Mouse (Mus musculus) C2C12 (cell line): ENCODE data around the gene Ccdc170.

ENCODE experiments used
- CTCF ChIP-seq: IDR thresholded peaks from one replicate; pipeline ENCODE4 v1.5.1; 2011; ENCODE audit not compliant: control insufficient read depth, insufficient read depth, insufficient read length
- MAX ChIP-seq: IDR thresholded peaks from one replicate; pipeline ENCODE4 v1.6.1; 2011; ENCODE audit warnings: mild to moderate bottlenecking, control low read depth

DNA sequence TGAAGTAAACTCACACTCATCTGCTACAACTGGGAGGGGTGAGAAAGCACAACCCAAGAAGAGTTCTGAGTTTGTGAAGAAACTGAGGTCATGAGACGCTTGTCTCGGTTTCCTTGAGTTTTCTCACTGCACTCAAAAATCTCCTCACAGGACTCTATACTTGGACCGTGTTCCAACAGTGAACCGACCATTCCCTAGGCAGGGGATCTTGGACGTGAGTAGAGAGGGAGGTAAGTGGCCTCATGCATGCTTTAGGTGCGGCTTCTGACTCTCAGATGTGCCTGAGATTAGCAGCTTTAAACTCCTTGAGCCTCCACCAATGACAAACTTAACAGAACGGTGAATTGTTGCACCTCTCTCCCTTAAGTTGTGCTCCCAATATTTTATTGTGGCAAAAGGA, 16.5 kb upstream of the Ccdc170 start:
- TF ChIP-seq CTCF, result no peak
- no peak for TF ChIP-seq MAX
